8 mouse cellular contexts compared by ENCODE assay signal in the genomic region with DNA sequence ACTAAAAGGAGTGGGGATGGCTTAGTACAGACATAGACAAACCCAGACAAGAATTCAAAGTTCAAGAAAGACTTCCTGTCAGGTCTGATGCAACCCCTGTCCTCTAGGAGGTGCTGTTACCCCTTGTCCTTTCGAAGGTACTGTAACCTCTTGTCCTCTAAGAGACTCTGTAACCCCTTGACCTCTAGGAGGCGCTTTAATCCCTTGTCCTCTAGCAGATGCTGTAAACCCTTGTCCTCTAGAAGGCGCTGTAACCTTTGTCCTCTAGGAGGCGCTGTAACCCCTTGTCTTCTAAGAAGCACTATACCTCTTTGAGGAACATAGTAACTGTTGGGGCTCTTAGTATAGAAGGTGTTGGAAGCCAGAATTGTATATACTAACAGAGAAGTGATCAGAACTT. TPM values are rescaled to one million over a fixed set of nuclear protein-coding genes. Genes with fewer than 3 reads are reported as not detected.
DNase-seq lines count a peak whose midpoint lies in the region.

No protein-coding gene starts in this region.

- intact Hi-C loops in gastrocnemius, postnatal 36 days (cut with DNase I): no loop called here
- intact Hi-C loops in left cerebral cortex, postnatal 4 days (cut with DNase I): no loop called here

- peak; percentile 33 for DNase-seq in gastrocnemius, postnatal 10 days
- DNase-seq in gastrocnemius, postnatal 36 days: no peak
- DNase-seq in 3T3-L1 (ENCODE audit: low read depth, low spot score): peak; percentile 29
- DNase-seq in T-cell, adult 2 months (ENCODE audit: low spot score): peak; percentile 29
- peak; percentile 64 for DNase-seq in embryo, embryonic 9.5 days (ENCODE audit: extremely low spot score)
- DNase-seq in left cerebral cortex, postnatal 4 days: peak; percentile 73
- DNase-seq in retina, postnatal 7 days (ENCODE audit: low read depth, low spot score): peak; percentile 70
- DNase-seq in urinary bladder, postnatal 10 days (ENCODE audit: low spot score): no peak

RNA-seq across cellular contexts. Expression of a gene that starts 4.7 kb away (rescaled TPM):
- total RNA-seq in gastrocnemius, postnatal 10 days (2021): 1 to 10 TPM in 1 of 2 experiments, under 1 TPM in 1; 0.78 to 1.4 TPM
- under 1 TPM; 0.05 to 0.10 TPM for total RNA-seq in gastrocnemius, postnatal 36 days (2021)
- 10 to 100 TPM; 18.9 to 23.0 TPM for total RNA-seq in left cerebral cortex, postnatal 4 days (2021)

RNA-seq across cellular contexts. Expression of a gene that starts 24.1 kb away (rescaled TPM):
- 100 to 1,000 TPM; 248 to 275 TPM for total RNA-seq in gastrocnemius, postnatal 10 days (2021)
- total RNA-seq in gastrocnemius, postnatal 36 days (2021): 100 to 1,000 TPM; 302 to 349 TPM
- 10 to 100 TPM; 29.5 to 33.9 TPM for total RNA-seq in left cerebral cortex, postnatal 4 days (2021)

RNA-seq across cellular contexts. Expression of a gene that starts 55.7 kb away (rescaled TPM):
- total RNA-seq in gastrocnemius, postnatal 10 days (2021): 10 to 100 TPM; 67.0 to 72.3 TPM
- total RNA-seq in gastrocnemius, postnatal 36 days (2021): 10 to 100 TPM; 60.2 to 63.7 TPM
- 10 to 100 TPM; 57.7 to 64.1 TPM for total RNA-seq in left cerebral cortex, postnatal 4 days (2021)

Comparison
In these comparisons a context has a peak if more than half of its experiments do, and no peak if none do; other contexts are left out.
1. DNase-seq: peak in gastrocnemius, postnatal 10 days (single experiment), 3T3-L1 (single experiment), T-cell, adult 2 months (single experiment), embryo, embryonic 9.5 days (single experiment), left cerebral cortex, postnatal 4 days (single experiment) and retina, postnatal 7 days (single experiment); none in gastrocnemius, postnatal 36 days (0 of 2) and urinary bladder, postnatal 10 days (single experiment).
2. RNA of a gene that starts 4.7 kb away (total RNA-seq): 18.9 to 23.0 TPM in left cerebral cortex, postnatal 4 days; 0.78 to 1.4 TPM in gastrocnemius, postnatal 10 days and 0.05 to 0.10 TPM in gastrocnemius, postnatal 36 days; every median in the first group is over 4 times any median in the second.
3. RNA of a gene that starts 24.1 kb away (total RNA-seq): 302 to 349 TPM in gastrocnemius, postnatal 36 days and 248 to 275 TPM in gastrocnemius, postnatal 10 days; 29.5 to 33.9 TPM in left cerebral cortex, postnatal 4 days; every median in the first group is over 4 times any median in the second.